9 mouse cellular contexts compared by ENCODE assay signal in the genomic region with DNA sequence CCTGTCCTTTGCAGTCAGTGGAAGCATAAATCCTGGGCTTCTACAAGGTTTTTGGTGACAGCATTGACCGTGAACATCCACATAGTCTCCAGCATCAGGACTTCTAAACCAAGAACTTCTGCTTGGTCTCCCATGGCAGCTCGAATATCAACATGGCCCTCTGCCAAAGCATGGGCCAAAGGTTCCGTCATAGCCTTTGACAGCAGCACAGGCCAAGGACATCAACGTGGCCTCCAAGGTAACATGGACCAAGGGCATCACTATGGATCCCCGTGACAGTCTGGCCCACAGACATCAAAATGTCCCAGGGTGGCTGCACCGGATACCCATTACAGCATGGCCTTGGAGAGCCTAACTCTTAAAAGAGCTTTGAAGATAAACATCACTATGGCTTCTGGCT.
"Had no signal": no experiment of that assay in that cellular context is flagged by ENCODE, and none has a peak within 500 bp of the region (broad histone marks: within the 10 kb centered on the region; RNA-seq: fewer than 3 reads in every experiment).

No protein-coding gene starts in this region.

- DNase-seq: kidney, adult 8-10 months; kidney, postnatal 14 days; kidney, postnatal 4 days; layer of hippocampus, adult 9-11 months; lung, adult 18-20 months; lung, postnatal 10 days; lung, postnatal 36 days; thymus, adult 18-20 months; thymus, postnatal 4 days had no signal
